Mouse (Mus musculus): ENCODE data around the gene Tdp2. TPM values are rescaled to one million over a fixed set of nuclear protein-coding genes. Genes with fewer than 3 reads are reported as not detected.

Tdp2 gene
- polyA plus RNA-seq, 1 experiment from 2014 or later, result 64.4 TPM

- WGBS, result 61% methylated on average over 9 of the region's 9 CpGs
- Histone ChIP-seq H3K4me1 (replicated peaks) (peaks cover 9% of the 10 kb centered on the region), H3K27me3 (ENCODE audit: insufficient read depth, poor library complexity, severe bottlenecking) (no peaks in the 10 kb centered on the region; the same call in 1 of the 2 replicates), H3K9me3 (no peaks in the 10 kb centered on the region), H3K4me3 (no peak overlapping the region), H3K27ac (no peak overlapping the region), H3K36me3 (no peaks in the 10 kb centered on the region)
- no peak for DNase-seq (ENCODE audit: low spot score)
Measured at GRCm38 (mm10) chr13:24866430-24867402, 35.2 kb downstream of the Tdp2 start.

GRCm38 (mm10) chr13:24867789-24868188 is 36.3 kb downstream of the Tdp2 start:
- H3K4me1 ChIP-seq (replicated peaks), result peaks cover 9% of the 10 kb centered on the region
- H3K9me3 ChIP-seq, result no peaks in the 10 kb centered on the region
- no peak overlapping the region for H3K27ac ChIP-seq
- DNase-seq (ENCODE audit: low spot score), result no peak
- 90% methylated on average over 10 of the region's 10 CpGs for WGBS
- no peaks in the 10 kb centered on the region; the same call in 1 of the 2 replicates for H3K27me3 ChIP-seq (ENCODE audit: insufficient read depth, poor library complexity, severe bottlenecking)
- no peak overlapping the region for H3K4me3 ChIP-seq
- H3K36me3 ChIP-seq, result no peaks in the 10 kb centered on the region

- Histone ChIP-seq H3K4me3 (no peak overlapping the region), H3K4me1 (replicated peaks) (peaks cover 9% of the 10 kb centered on the region)
- WGBS, result 89% methylated on average over 7 of the region's 7 CpGs
Measured at GRCm38 (mm10) chr13:24868233-24868632, 36.8 kb downstream of the Tdp2 start.

GRCm38 (mm10) chr13:24879359-24880040 is 48.0 kb downstream of the Tdp2 start:
- no peaks in the 10 kb centered on the region for H3K4me1 ChIP-seq (replicated peaks)
- H3K36me3 ChIP-seq, result no peaks in the 10 kb centered on the region
- no peak for DNase-seq (ENCODE audit: low spot score)
- H3K4me3 ChIP-seq, result no peak overlapping the region
- H3K27ac ChIP-seq, result no peak overlapping the region
- H3K9me3 ChIP-seq, result peaks cover 6% of the 10 kb centered on the region; the same call in 1 of the 2 replicates
- WGBS, result 88% methylated on average over 15 of the region's 15 CpGs
- no peaks in the 10 kb centered on the region for H3K27me3 ChIP-seq (ENCODE audit: insufficient read depth, poor library complexity, severe bottlenecking)

More at GRCm38 (mm10) chr13:24868233-24868632, 36.8 kb downstream of the Tdp2 start:
- Histone ChIP-seq H3K27ac (no peak overlapping the region), H3K27me3 (ENCODE audit: insufficient read depth, poor library complexity, severe bottlenecking) (no peaks in the 10 kb centered on the region; the same call in 1 of the 2 replicates), H3K9me3 (no peaks in the 10 kb centered on the region), H3K36me3 (no peaks in the 10 kb centered on the region)
- DNase-seq (ENCODE audit: low spot score), result no peak

GRCm38 (mm10) chr13:24880208-24880607 is 48.7 kb downstream of the Tdp2 start:
- Histone ChIP-seq H3K9me3 (peaks cover 11% of the 10 kb centered on the region; the same call in 1 of the 2 replicates), H3K36me3 (no peaks in the 10 kb centered on the region)

GRCm38 (mm10) chr13:24880704-24881103 is 49.2 kb downstream of the Tdp2 start:
- H3K27me3 ChIP-seq (ENCODE audit: insufficient read depth, poor library complexity, severe bottlenecking), result no peaks in the 10 kb centered on the region
- peaks cover 11% of the 10 kb centered on the region; the same call in 1 of the 2 replicates for H3K9me3 ChIP-seq
- no peak overlapping the region for H3K27ac ChIP-seq
- H3K4me1 ChIP-seq (replicated peaks), result no peaks in the 10 kb centered on the region
- 93% methylated on average over 5 of the region's 5 CpGs for WGBS
- no peaks in the 10 kb centered on the region for H3K36me3 ChIP-seq
- H3K4me3 ChIP-seq, result no peak overlapping the region
- no peak for DNase-seq (ENCODE audit: low spot score)

More at GRCm38 (mm10) chr13:24880208-24880607, 48.7 kb downstream of the Tdp2 start:
- no peaks in the 10 kb centered on the region for H3K27me3 ChIP-seq (ENCODE audit: insufficient read depth, poor library complexity, severe bottlenecking)
- DNase-seq (ENCODE audit: low spot score), result no peak
- WGBS, result 89% methylated on average over 6 of the region's 6 CpGs
- H3K4me3 ChIP-seq, result no peak overlapping the region
- no peaks in the 10 kb centered on the region for H3K4me1 ChIP-seq (replicated peaks)
- H3K27ac ChIP-seq, result no peak overlapping the region

- no peak overlapping the region for H3K27ac ChIP-seq
- peaks cover 11% of the 10 kb centered on the region; the same call in 1 of the 2 replicates for H3K9me3 ChIP-seq
- H3K4me1 ChIP-seq (replicated peaks), result no peaks in the 10 kb centered on the region
- H3K36me3 ChIP-seq, result no peaks in the 10 kb centered on the region
- DNase-seq (ENCODE audit: low spot score), result no peak
- no peak overlapping the region for H3K4me3 ChIP-seq
- WGBS, result 92% methylated on average over 6 of the region's 6 CpGs
- H3K27me3 ChIP-seq (ENCODE audit: insufficient read depth, poor library complexity, severe bottlenecking), result no peaks in the 10 kb centered on the region
Measured at GRCm38 (mm10) chr13:24882411-24882810, 50.9 kb downstream of the Tdp2 start.

- Histone ChIP-seq H3K4me3 (no peak overlapping the region), H3K9me3 (peaks cover 4% of the 10 kb centered on the region; the same call in 1 of the 2 replicates), H3K4me1 (replicated peaks) (no peaks in the 10 kb centered on the region), H3K27ac (no peak overlapping the region), H3K27me3 (ENCODE audit: insufficient read depth, poor library complexity, severe bottlenecking) (no peaks in the 10 kb centered on the region), H3K36me3 (no peaks in the 10 kb centered on the region)
- DNase-seq (ENCODE audit: low spot score), result no peak
- WGBS, result 70% methylated on average over 1 of the region's 1 CpGs
Measured at GRCm38 (mm10) chr13:24889554-24889953, 58.1 kb downstream of the Tdp2 start.

Other genes starting within 250 kb of the Tdp2 start
- 3.7 and 6.4 TPM in 2 replicates for gene Ripor2, start 249.5 kb upstream of the Tdp2 start, polyA plus RNA-seq (2016; fragmentation: Nextera tagmentation; extraction: Ambion mirVana)
- gene Armh2, start 90.4 kb upstream of the Tdp2 start, polyA plus RNA-seq (2016; fragmentation: Nextera tagmentation; extraction: Ambion mirVana), result not detected in 2 replicates
- gene Gmnn, start 69.8 kb upstream of the Tdp2 start, polyA plus RNA-seq (2016; fragmentation: Nextera tagmentation; extraction: Ambion mirVana), result 134 and 184 TPM in 2 replicates
- 10.4 and 10.9 TPM in 2 replicates for gene BC005537, start 30.0 kb upstream of the Tdp2 start, polyA plus RNA-seq (2016; fragmentation: Nextera tagmentation; extraction: Ambion mirVana)
- 56.5 and 62.3 TPM in 2 replicates for gene Acot13, start 139 bp upstream of the Tdp2 start, polyA plus RNA-seq (2016; fragmentation: Nextera tagmentation; extraction: Ambion mirVana)
- gene D130043K22Rik, start 13.5 kb downstream of the Tdp2 start, polyA plus RNA-seq (2016; fragmentation: Nextera tagmentation; extraction: Ambion mirVana), result 0.60 and 0.78 TPM in 2 replicates
- 7.0 and 7.3 TPM in 2 replicates for gene Aldh5a1, start 106.0 kb downstream of the Tdp2 start, polyA plus RNA-seq (2016; fragmentation: Nextera tagmentation; extraction: Ambion mirVana)
- 0.50 and 0.51 TPM in 2 replicates for gene Gpld1, start 111.5 kb downstream of the Tdp2 start, polyA plus RNA-seq (2016; fragmentation: Nextera tagmentation; extraction: Ambion mirVana)
- gene Mrs2, start 188.7 kb downstream of the Tdp2 start, polyA plus RNA-seq (2016; fragmentation: Nextera tagmentation; extraction: Ambion mirVana), result 16.0 and 19.1 TPM in 2 replicates
- 3.4 and 3.8 TPM in 2 replicates for gene Dcdc2a, start 224.3 kb downstream of the Tdp2 start, polyA plus RNA-seq (2016; fragmentation: Nextera tagmentation; extraction: Ambion mirVana)

Measured in hindbrain, embryonic 10.5 days (tissue).